Mouse (Mus musculus): ENCODE results near the gene Dvl2.

The Dvl2 gene

GRCm38 (mm10) chr11:69981141-69981762 is 19.1 kb upstream of the Dvl2 start, which contains the start of gene Ctdnep1:
Gene Ctdnep1, plus strand, starts transcription at chr11:69981156.
- DNase-seq (ENCODE audit: low read depth, low spot score), result no peak

GRCm38 (mm10) chr11:69982225-69982624 is 18.2 kb upstream of the Dvl2 start, which contains the start of gene Elp5:
Gene Elp5, minus strand, starts transcription at chr11:69982517.
- DNase-seq (ENCODE audit: low read depth, low spot score), result no peak

- DNase-seq (ENCODE audit: low read depth, low spot score), result no peak
Measured at GRCm38 (mm10) chr11:69982877-69983276, 17.5 kb upstream of the Dvl2 start.

GRCm38 (mm10) chr11:69983377-69983776 is 17.0 kb upstream of the Dvl2 start:
- DNase-seq (ENCODE audit: low read depth, low spot score), result no peak

GRCm38 (mm10) chr11:69984431-69984830 is 16.0 kb upstream of the Dvl2 start:
- no peak for DNase-seq (ENCODE audit: low read depth, low spot score)

GRCm38 (mm10) chr11:69989949-69990348 is 10.4 kb upstream of the Dvl2 start:
- DNase-seq (ENCODE audit: low read depth, low spot score), result no peak

GRCm38 (mm10) chr11:69990850-69991691 is 9.3 kb upstream of the Dvl2 start, which contains the start of gene Gabarap:
Gene Gabarap, plus strand, starts transcription at chr11:69991143.
- DNase-seq (ENCODE audit: low read depth, low spot score), result peak; percentile 90

GRCm38 (mm10) chr11:69991711-69992110 is 8.7 kb upstream of the Dvl2 start:
- no peak for DNase-seq (ENCODE audit: low read depth, low spot score)

GRCm38 (mm10) chr11:69992396-69992795 is 8.0 kb upstream of the Dvl2 start:
- DNase-seq (ENCODE audit: low read depth, low spot score), result no peak

GRCm38 (mm10) chr11:69992932-69993331 is 7.5 kb upstream of the Dvl2 start:
- no peak for DNase-seq (ENCODE audit: low read depth, low spot score)

- no peak for DNase-seq (ENCODE audit: low read depth, low spot score)
Measured at GRCm38 (mm10) chr11:69994401-69995090, 5.8 kb upstream of the Dvl2 start.

- DNase-seq (ENCODE audit: low read depth, low spot score), result peak; percentile 99
Measured at GRCm38 (mm10) chr11:69995391-69995960, 4.9 kb upstream of the Dvl2 start, which contains the start of gene Phf23. Gene Phf23, plus strand, starts transcription at chr11:69995777.

GRCm38 (mm10) chr11:69996161-69997061 is 4.0 kb upstream of the Dvl2 start:
- DNase-seq (ENCODE audit: low read depth, low spot score), result no peak

- DNase-seq (ENCODE audit: low read depth, low spot score), result peak; percentile 69
Measured at GRCm38 (mm10) chr11:69997070-69997509, 3.3 kb upstream of the Dvl2 start.

GRCm38 (mm10) chr11:69998567-69999491 is 1.6 kb upstream of the Dvl2 start:
- no peak for DNase-seq (ENCODE audit: low read depth, low spot score)

GRCm38 (mm10) chr11:69999666-70000065 is 729 bp upstream of the Dvl2 start:
- DNase-seq (ENCODE audit: low read depth, low spot score), result no peak

GRCm38 (mm10) chr11:70001159-70001558 is 764 bp downstream of the Dvl2 start:
- no peak for DNase-seq (ENCODE audit: low read depth, low spot score)

- DNase-seq (ENCODE audit: low read depth, low spot score), result no peak
Measured at GRCm38 (mm10) chr11:70001865-70002264, 1.5 kb downstream of the Dvl2 start.

- DNase-seq (ENCODE audit: low read depth, low spot score), result no peak
Measured at GRCm38 (mm10) chr11:70002471-70002870, 2.1 kb downstream of the Dvl2 start.

GRCm38 (mm10) chr11:70005521-70005920 is 5.1 kb downstream of the Dvl2 start:
- DNase-seq (ENCODE audit: low read depth, low spot score), result no peak
